Comparison of ENCODE assay signal across 8 mouse cellular contexts in genomic region chr11:117265270-117265980, GRCm38 (mm10).
DNase-seq lines count a peak whose midpoint lies in the region; ATAC-seq lines count a peak whose summit lies in the region.

No protein-coding gene starts in this region.

- 8% methylated on average over 18 of the region's 18 CpGs for WGBS in intestine, embryonic 15.5 days

- H3K9ac ChIP-seq in intestine, embryonic 15.5 days, result peak overlapping the region; percentile 76

- H3K27ac ChIP-seq in intestine, embryonic 15.5 days, result peak overlapping the region; percentile 90

- H3K4me2 ChIP-seq in intestine, embryonic 15.5 days (replicated peaks), result peak overlapping the region; percentile 83

- no peaks in the 10 kb centered on the region for H3K9me3 ChIP-seq in intestine, embryonic 15.5 days

- H3K27me3 ChIP-seq in intestine, embryonic 15.5 days (replicated peaks), result no peaks in the 10 kb centered on the region

- peak overlapping the region; percentile 69 for H3K4me3 ChIP-seq in intestine, embryonic 15.5 days (replicated peaks)

- no peaks in the 10 kb centered on the region for H3K36me3 ChIP-seq in intestine, embryonic 15.5 days

- ATAC-seq in granulocyte monocyte progenitor cell, adult 5-6 weeks (replicated peaks; ENCODE audit: poor library complexity, severe bottlenecking), result peak; percentile 10; the same call in 1 of the 2 replicates
- peak; percentile 65 for ATAC-seq in intestine, embryonic 15.5 days

- DNase-seq in gastrocnemius, postnatal 10 days, result peak; percentile 54
- DNase-seq in gastrocnemius, adult 18-20 months (ENCODE audit: low spot score), result no peak
- peak; percentile 64 for DNase-seq in adrenal gland, postnatal 25 days
- peak; percentile 45 to 54 for DNase-seq in lung, adult 18-20 months
- DNase-seq in ovary, postnatal 36 days (ENCODE audit: low spot score), result peak; percentile 59
- DNase-seq in layer of hippocampus, adult 11-12 months (ENCODE audit: low spot score), result no peak

- H3K4me1 ChIP-seq in intestine, embryonic 15.5 days (replicated peaks), result peaks cover 47% of the 10 kb centered on the region

Comparison
In these comparisons a context has a peak if more than half of its experiments do, and no peak if none do; other contexts are left out.
1. DNase-seq: peak in gastrocnemius, postnatal 10 days (single experiment), adrenal gland, postnatal 25 days (single experiment), lung, adult 18-20 months (2 of 2) and ovary, postnatal 36 days (single experiment); none in gastrocnemius, adult 18-20 months (single experiment) and layer of hippocampus, adult 11-12 months (single experiment).